Mouse (Mus musculus) urinary bladder, postnatal 10 days (tissue): ENCODE results near the gene Cdh22.
A peak's percentile ranks its signal among the peaks of the same experiment; 100 is the strongest.

ENCODE experiments used
- DNase-seq: peaks from one replicate; pipeline ENCODE4 v3.0.0; 2022; ENCODE audit warnings: low spot score

Gene Cdh22

GRCm38 (mm10) chr2:165086634-165087033, 148.0 kb downstream of the Cdh22 start:
- no peak for DNase-seq

- DNase-seq = no peak
Measured at GRCm38 (mm10) chr2:165081257-165081656, 153.4 kb downstream of the Cdh22 start.

- DNase-seq = no peak
Measured at GRCm38 (mm10) chr2:165080657-165081056, 154.0 kb downstream of the Cdh22 start.

- DNase-seq = no peak
Measured at GRCm38 (mm10) chr2:165078605-165079004, 156.0 kb downstream of the Cdh22 start.

- DNase-seq = no peak
Measured at GRCm38 (mm10) chr2:165078045-165078444, 156.6 kb downstream of the Cdh22 start.

- DNase-seq = no peak
Measured at GRCm38 (mm10) chr2:165077055-165077454, 157.6 kb downstream of the Cdh22 start.

GRCm38 (mm10) chr2:165074937-165075336, 159.7 kb downstream of the Cdh22 start:
- peak; percentile 30 for DNase-seq

GRCm38 (mm10) chr2:165074081-165074884, 160.4 kb downstream of the Cdh22 start:
- no peak for DNase-seq

- no peak for DNase-seq
Measured at GRCm38 (mm10) chr2:165073381-165073781, 161.3 kb downstream of the Cdh22 start.

- DNase-seq = no peak
Measured at GRCm38 (mm10) chr2:165070096-165070816, 164.4 kb downstream of the Cdh22 start.

GRCm38 (mm10) chr2:165068806-165069205, 165.8 kb downstream of the Cdh22 start:
- DNase-seq = no peak

GRCm38 (mm10) chr2:165064489-165064888, 170.2 kb downstream of the Cdh22 start:
- DNase-seq = no peak

- no peak for DNase-seq
Measured at GRCm38 (mm10) chr2:165061638-165062433, 172.8 kb downstream of the Cdh22 start.
